Mouse (Mus musculus): ENCODE measurements around the gene Isg20l2. TPM values are rescaled to one million over a fixed set of nuclear protein-coding genes. Genes with fewer than 3 reads are reported as not detected.

Gene Isg20l2
- polyA plus RNA-seq, 1 experiment from 2014 or later, result 22.5 TPM

GRCm38 (mm10) chr3:87903821-87904220 is 26.3 kb upstream of the Isg20l2 start:
- Histone ChIP-seq H3K36me3 (ENCODE audit: insufficient read depth, low read length) (no peaks in the 10 kb centered on the region), H3K9ac (replicated peaks; ENCODE audit: low read depth) (no peak overlapping the region), H3K9me3 (ENCODE audit: low read length) (no peaks in the 10 kb centered on the region), H3K4me3 (ENCODE audit: low read depth, low read length) (no peak overlapping the region), H3K27ac (ENCODE audit: low read length) (no peak overlapping the region), H3K4me2 (replicated peaks; ENCODE audit: low read depth, low read length) (no peak overlapping the region), H3K27me3 (replicated peaks; ENCODE audit: insufficient read depth, low read length) (no peaks in the 10 kb centered on the region), H3K4me1 (ENCODE audit: insufficient read depth, low read depth, low read length) (peaks cover 12% of the 10 kb centered on the region)
- no peak for ATAC-seq
- DNase-seq (ENCODE audit: low spot score), result no peak
- no peak for TF ChIP-seq EP300 (IDR thresholded peaks at IDR 0.05)
- no peak for TF ChIP-seq CTCF (IDR thresholded peaks at IDR 0.05)
- 63% methylated on average over 5 of the region's 5 CpGs for WGBS

DNA sequence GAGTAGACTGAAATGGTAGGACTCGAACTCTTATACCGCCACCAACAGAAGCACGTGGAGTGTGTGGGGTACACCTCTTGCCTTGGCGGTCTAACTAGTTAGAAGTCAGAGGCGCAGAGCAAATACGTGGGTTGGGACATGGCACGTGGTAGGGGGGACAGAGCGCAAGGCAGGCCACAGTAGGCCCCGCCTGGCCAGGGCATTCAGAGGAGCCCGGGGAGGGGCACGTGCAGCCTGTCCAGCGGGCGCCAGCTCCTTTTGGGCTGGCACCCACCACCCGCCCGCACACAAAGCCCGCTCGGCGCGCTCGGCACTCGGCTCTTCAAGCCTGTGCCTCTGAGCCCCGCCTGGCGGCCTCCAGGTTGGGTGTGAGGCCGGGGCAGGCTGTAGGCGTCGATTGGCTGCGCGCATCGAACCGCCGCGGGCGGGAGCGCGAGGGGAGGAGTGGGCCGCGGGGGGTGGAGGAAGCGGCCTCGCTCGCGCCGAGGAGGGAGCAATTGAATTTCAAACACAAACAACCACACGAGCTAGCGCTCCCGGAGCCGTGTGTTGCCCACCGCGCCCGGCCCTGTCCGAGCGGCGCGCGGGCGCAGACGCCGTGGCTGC is 24.1 kb upstream of the Isg20l2 start, which contains the start of gene Hdgf:
TSS of gene Hdgf (plus strand) at position 442 of the 606 bp plus-strand sequence.
- Histone ChIP-seq H3K9ac (replicated peaks; ENCODE audit: low read depth) (peak within 1 kb of the TSS; percentile 96), H3K4me1 (ENCODE audit: insufficient read depth, low read depth, low read length) (peaks cover 28% of the 10 kb centered on the region), H3K4me2 (replicated peaks; ENCODE audit: low read depth, low read length) (peak within 1 kb of the TSS; percentile 61), H3K27me3 (replicated peaks; ENCODE audit: insufficient read depth, low read length) (no peaks in the 10 kb centered on the region), H3K36me3 (ENCODE audit: insufficient read depth, low read length) (no peaks in the 10 kb centered on the region), H3K27ac (ENCODE audit: low read length) (peak within 1 kb of the TSS; percentile 97), H3K4me3 (ENCODE audit: low read depth, low read length) (peak within 1 kb of the TSS; percentile 99), H3K9me3 (ENCODE audit: low read length) (no peaks in the 10 kb centered on the region)
- DNase-seq (ENCODE audit: low spot score), result peak; percentile 99
- TF ChIP-seq EP300 (IDR thresholded peaks at IDR 0.05) (peak; percentile 20; the same call in 1 of the 2 replicates), CTCF (IDR thresholded peaks at IDR 0.05) (peak; percentile 64)
- WGBS, result under 1% methylated on average over 46 of the region's 57 CpGs
- ATAC-seq, result peak; percentile 89

DNA sequence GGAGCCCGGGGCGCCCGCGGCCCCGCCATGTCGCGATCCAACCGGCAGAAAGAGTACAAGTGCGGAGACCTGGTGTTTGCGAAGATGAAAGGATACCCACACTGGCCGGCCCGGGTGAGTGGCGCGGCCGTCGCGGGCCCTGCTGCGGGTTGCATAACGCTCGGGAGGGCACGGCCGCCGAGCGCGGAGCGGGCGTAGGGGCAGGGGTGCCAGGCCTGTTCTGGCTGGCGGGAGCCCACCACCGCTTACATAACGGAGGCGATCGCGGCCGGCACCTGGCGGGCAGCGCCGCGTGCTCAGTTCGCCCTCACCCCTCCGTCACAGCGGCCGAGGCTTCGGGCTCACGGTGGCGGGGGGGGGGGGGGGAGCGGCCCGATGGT is 23.5 kb upstream of the Isg20l2 start:
- Histone ChIP-seq H3K9me3 (ENCODE audit: low read length) (no peaks in the 10 kb centered on the region), H3K27ac (ENCODE audit: low read length) (peak overlapping the region; percentile 97), H3K4me3 (ENCODE audit: low read depth, low read length) (peak overlapping the region; percentile 99), H3K27me3 (replicated peaks; ENCODE audit: insufficient read depth, low read length) (no peaks in the 10 kb centered on the region), H3K4me1 (ENCODE audit: insufficient read depth, low read depth, low read length) (peaks cover 28% of the 10 kb centered on the region), H3K4me2 (replicated peaks; ENCODE audit: low read depth, low read length) (peak overlapping the region; percentile 61), H3K36me3 (ENCODE audit: insufficient read depth, low read length) (no peaks in the 10 kb centered on the region), H3K9ac (replicated peaks; ENCODE audit: low read depth) (peak overlapping the region; percentile 96)
- DNase-seq (ENCODE audit: low spot score) (peak; percentile 40), ATAC-seq (peak; percentile 3; the same call in 1 of the 2 replicates)
- no peak for TF ChIP-seq EP300 (IDR thresholded peaks at IDR 0.05)
- no peak for TF ChIP-seq CTCF (IDR thresholded peaks at IDR 0.05)
- WGBS, result under 1% methylated on average over 22 of the region's 47 CpGs

DNA sequence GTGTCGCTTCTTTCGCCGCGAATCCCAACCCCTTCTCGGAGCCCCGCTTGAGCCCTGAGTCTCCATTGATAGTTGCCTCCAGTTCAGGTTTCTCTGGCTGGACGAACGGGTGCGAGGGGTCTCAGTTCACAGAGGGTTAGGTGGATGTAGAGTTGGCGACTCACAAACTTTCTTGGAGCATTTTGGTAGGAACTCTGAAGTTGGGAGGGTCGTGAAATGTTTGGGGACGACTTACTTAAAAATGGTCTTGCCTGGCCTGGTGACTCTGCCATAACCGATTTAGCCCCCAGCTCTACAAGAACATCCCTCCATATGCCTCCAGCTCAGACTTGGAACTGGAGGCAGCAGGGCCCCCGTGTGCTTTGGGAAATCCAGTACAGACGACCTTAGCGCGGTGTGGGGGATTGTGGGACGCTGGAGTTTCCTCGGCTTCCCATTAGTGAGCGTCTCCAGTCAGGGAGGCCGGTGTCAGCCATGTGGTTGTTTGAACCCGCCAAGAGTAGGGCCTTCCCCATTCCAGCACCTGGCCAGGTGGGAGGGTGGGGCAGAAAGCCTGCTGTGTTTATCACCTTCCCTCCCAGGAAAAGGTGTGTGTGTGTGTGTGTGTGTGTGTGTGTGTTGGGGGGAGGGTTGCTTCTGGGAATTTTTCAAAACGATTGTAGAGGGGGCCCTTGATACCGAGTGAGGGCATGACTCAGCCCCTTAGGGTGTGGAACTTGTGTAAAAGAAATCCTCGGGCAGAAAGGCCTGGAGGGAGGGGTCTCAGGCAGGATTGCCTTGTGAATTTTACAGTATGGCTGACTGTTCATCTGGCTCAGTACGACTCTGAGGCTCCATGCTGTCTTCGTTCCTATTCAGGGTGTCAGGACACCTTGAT is 22.9 kb upstream of the Isg20l2 start:
- Histone ChIP-seq H3K9me3 (ENCODE audit: low read length) (no peaks in the 10 kb centered on the region), H3K4me1 (ENCODE audit: insufficient read depth, low read depth, low read length) (peaks cover 28% of the 10 kb centered on the region), H3K36me3 (ENCODE audit: insufficient read depth, low read length) (no peaks in the 10 kb centered on the region), H3K4me3 (ENCODE audit: low read depth, low read length) (peak overlapping the region; percentile 99), H3K27ac (ENCODE audit: low read length) (peak overlapping the region; percentile 97), H3K9ac (replicated peaks; ENCODE audit: low read depth) (peak overlapping the region; percentile 96), H3K4me2 (replicated peaks; ENCODE audit: low read depth, low read length) (peak overlapping the region; percentile 61), H3K27me3 (replicated peaks; ENCODE audit: insufficient read depth, low read length) (no peaks in the 10 kb centered on the region)
- peak; percentile 92 for DNase-seq (ENCODE audit: low spot score)
- TF ChIP-seq EP300 (IDR thresholded peaks at IDR 0.05) (peak; percentile 95), CTCF (IDR thresholded peaks at IDR 0.05) (no peak)
- peak; percentile 36 for ATAC-seq
- WGBS, result under 1% methylated on average over 26 of the region's 27 CpGs

- TF ChIP-seq CTCF (IDR thresholded peaks at IDR 0.05), result no peak
- no peak for TF ChIP-seq EP300 (IDR thresholded peaks at IDR 0.05)
- Histone ChIP-seq H3K36me3 (ENCODE audit: insufficient read depth, low read length) (no peaks in the 10 kb centered on the region), H3K9ac (replicated peaks; ENCODE audit: low read depth) (peak overlapping the region; percentile 96), H3K4me3 (ENCODE audit: low read depth, low read length) (peak overlapping the region; percentile 99), H3K9me3 (ENCODE audit: low read length) (no peaks in the 10 kb centered on the region), H3K27ac (ENCODE audit: low read length) (peak overlapping the region; percentile 97), H3K27me3 (replicated peaks; ENCODE audit: insufficient read depth, low read length) (no peaks in the 10 kb centered on the region), H3K4me1 (ENCODE audit: insufficient read depth, low read depth, low read length) (peaks cover 28% of the 10 kb centered on the region), H3K4me2 (replicated peaks; ENCODE audit: low read depth, low read length) (peak overlapping the region; percentile 61)
- peak; percentile 29 for DNase-seq (ENCODE audit: low spot score)
- ATAC-seq, result no peak
- 0% methylated on average over 1 of the region's 1 CpGs for WGBS
These were observed 22.2 kb upstream of the Isg20l2 start for GRCm38 (mm10) chr3:87907906-87908305.

DNA sequence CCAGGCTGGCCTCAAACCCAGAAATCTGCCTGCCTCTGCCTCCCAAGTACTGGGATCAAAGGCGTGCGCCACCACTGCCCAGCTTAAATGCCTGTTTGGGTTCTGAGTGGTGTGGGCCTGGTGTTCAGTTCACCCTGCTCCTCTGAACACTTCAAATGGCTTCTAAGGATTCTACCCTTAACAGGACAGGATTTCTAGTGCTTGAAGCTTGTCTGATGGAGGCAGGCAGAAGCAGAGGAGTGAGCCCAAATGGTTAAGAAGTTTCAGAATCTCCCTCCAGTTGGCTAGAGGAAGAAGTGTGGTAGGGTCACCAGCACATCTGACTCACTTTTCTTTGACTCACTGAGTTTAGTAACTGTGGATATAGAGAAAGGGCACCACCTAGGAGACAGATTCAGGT is 20.7 kb upstream of the Isg20l2 start:
- TF ChIP-seq CTCF (IDR thresholded peaks at IDR 0.05), result no peak
- TF ChIP-seq EP300 (IDR thresholded peaks at IDR 0.05), result no peak
- H3K36me3 ChIP-seq (ENCODE audit: insufficient read depth, low read length), result peaks cover 5% of the 10 kb centered on the region; the same call in 1 of the 2 replicates
- no peak overlapping the region for H3K9ac ChIP-seq (replicated peaks; ENCODE audit: low read depth)
- WGBS, result 85% methylated on average over 2 of the region's 2 CpGs
- no peak for ATAC-seq
- H3K9me3 ChIP-seq (ENCODE audit: low read length), result no peaks in the 10 kb centered on the region
- peaks cover 28% of the 10 kb centered on the region for H3K4me1 ChIP-seq (ENCODE audit: insufficient read depth, low read depth, low read length)
- peak; percentile 36 for DNase-seq (ENCODE audit: low spot score)
- H3K27me3 ChIP-seq (replicated peaks; ENCODE audit: insufficient read depth, low read length), result no peaks in the 10 kb centered on the region
- peak overlapping the region; percentile 97 for H3K27ac ChIP-seq (ENCODE audit: low read length)
- peak overlapping the region; percentile 53 for H3K4me2 ChIP-seq (replicated peaks; ENCODE audit: low read depth, low read length)
- no peak overlapping the region for H3K4me3 ChIP-seq (ENCODE audit: low read depth, low read length)
